Mouse (Mus musculus) liver, embryonic 14.5 days (tissue): ENCODE data around the gene Cpeb4.

Experiments
- CTCF ChIP-seq: IDR thresholded peaks from 2 replicates; pipeline ENCODE4 v1.5.1; 2016; ENCODE audit warnings: antibody characterized with exemption, low read depth, control low read depth
- EP300 ChIP-seq: IDR thresholded peaks from 2 replicates; pipeline ENCODE4 v1.6.1; 2016; ENCODE audit warnings: antibody characterized with exemption, low read depth

DNA sequence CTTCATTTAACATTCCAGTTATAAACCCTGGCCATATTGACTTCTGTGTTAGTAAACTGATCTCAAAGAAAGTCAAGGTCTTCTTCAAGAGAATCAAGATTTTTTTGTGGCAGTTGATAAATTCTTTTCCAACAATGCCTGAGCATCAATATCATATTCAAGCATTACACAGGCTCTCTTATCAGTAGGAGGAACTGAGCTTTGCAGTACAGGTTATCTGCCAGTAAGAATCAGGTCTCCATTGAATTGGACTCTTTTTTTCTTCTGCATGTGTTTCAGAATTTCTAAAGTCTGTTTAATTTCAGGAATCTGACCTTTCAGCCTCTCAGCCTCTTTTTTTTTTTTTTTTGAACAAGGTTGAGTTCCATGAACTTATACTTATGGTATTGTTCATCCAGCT, 40.9 kb downstream of the Cpeb4 start:
- no peak for TF ChIP-seq CTCF
- TF ChIP-seq EP300: no peak
